Mouse (Mus musculus): ENCODE data around the gene Sema6d. TPM values are rescaled to one million over a fixed set of nuclear protein-coding genes. Genes with fewer than 3 reads are reported as not detected.

Sema6d gene
- total and polyA plus RNA-seq, 2 experiments from 2014 or later, result 31.2 to 90.0 TPM

GRCm38 (mm10) chr2:124523667-124524066 is 433.9 kb downstream of the Sema6d start:
- 92% methylated on average over 6 of the region's 6 CpGs for WGBS

GRCm38 (mm10) chr2:124524167-124524566 is 434.4 kb downstream of the Sema6d start:
- Histone ChIP-seq H3K27ac (no peak overlapping the region), H3K36me3 (ENCODE audit: insufficient read depth, low read length) (no peaks in the 10 kb centered on the region), H3K4me1 (ENCODE audit: insufficient read depth, low read length) (no peaks in the 10 kb centered on the region), H3K9me3 (ENCODE audit: low read length) (no peaks in the 10 kb centered on the region), H3K4me2 (ENCODE audit: low read depth, low read length) (no peak overlapping the region), H3K27me3 (ENCODE audit: insufficient read depth, low read length) (no peaks in the 10 kb centered on the region), H3K4me3 (ENCODE audit: low read length) (no peak overlapping the region), H3K9ac (replicated peaks; ENCODE audit: low read length) (no peak overlapping the region)
- TF ChIP-seq CTCF (IDR thresholded peaks at IDR 0.05; ENCODE audit: low read depth), result no peak
- DNase-seq (ENCODE audit: low spot score), result peak; percentile 56
- 54% methylated on average over 3 of the region's 3 CpGs for whole genome bisulfite sequencing
- peak; percentile 56; the same call in 1 of the 2 replicates for ATAC-seq

More at GRCm38 (mm10) chr2:124523667-124524066, 433.9 kb downstream of the Sema6d start:
- ATAC-seq (no peak), DNase-seq (ENCODE audit: low spot score) (no peak)
- no peak overlapping the region for H3K4me2 ChIP-seq (ENCODE audit: low read depth, low read length)
- H3K9ac ChIP-seq (replicated peaks; ENCODE audit: low read length), result no peak overlapping the region
- no peaks in the 10 kb centered on the region for H3K4me1 ChIP-seq (ENCODE audit: insufficient read depth, low read length)
- H3K27me3 ChIP-seq (ENCODE audit: insufficient read depth, low read length), result no peaks in the 10 kb centered on the region
- H3K27ac ChIP-seq, result no peak overlapping the region
- H3K9me3 ChIP-seq (ENCODE audit: low read length), result no peaks in the 10 kb centered on the region
- H3K36me3 ChIP-seq (ENCODE audit: insufficient read depth, low read length), result no peaks in the 10 kb centered on the region
- no peak for TF ChIP-seq CTCF (IDR thresholded peaks at IDR 0.05; ENCODE audit: low read depth)
- H3K4me3 ChIP-seq (ENCODE audit: low read length), result no peak overlapping the region

GRCm38 (mm10) chr2:124527641-124528040 is 437.9 kb downstream of the Sema6d start:
- H3K27me3 ChIP-seq (ENCODE audit: insufficient read depth, low read length), result no peaks in the 10 kb centered on the region
- 89% methylated on average over 3 of the region's 3 CpGs for WGBS
- H3K4me3 ChIP-seq (ENCODE audit: low read length), result no peak overlapping the region
- no peak overlapping the region for H3K9ac ChIP-seq (replicated peaks; ENCODE audit: low read length)
- H3K4me2 ChIP-seq (ENCODE audit: low read depth, low read length), result no peak overlapping the region
- H3K4me1 ChIP-seq (ENCODE audit: insufficient read depth, low read length), result no peaks in the 10 kb centered on the region
- H3K36me3 ChIP-seq (ENCODE audit: insufficient read depth, low read length), result no peaks in the 10 kb centered on the region
- TF ChIP-seq CTCF (IDR thresholded peaks at IDR 0.05; ENCODE audit: low read depth), result no peak
- DNase-seq (ENCODE audit: low spot score), result no peak
- H3K27ac ChIP-seq, result no peak overlapping the region
- H3K9me3 ChIP-seq (ENCODE audit: low read length), result no peaks in the 10 kb centered on the region
- ATAC-seq, result no peak

GRCm38 (mm10) chr2:124530441-124530840 is 440.7 kb downstream of the Sema6d start:
- no peaks in the 10 kb centered on the region for H3K27me3 ChIP-seq (ENCODE audit: insufficient read depth, low read length)

GRCm38 (mm10) chr2:124531062-124531461 is 441.3 kb downstream of the Sema6d start:
- no peaks in the 10 kb centered on the region for H3K4me1 ChIP-seq (ENCODE audit: insufficient read depth, low read length)
- H3K27me3 ChIP-seq (ENCODE audit: insufficient read depth, low read length), result no peaks in the 10 kb centered on the region
- H3K36me3 ChIP-seq (ENCODE audit: insufficient read depth, low read length), result no peaks in the 10 kb centered on the region
- ATAC-seq (no peak), DNase-seq (ENCODE audit: low spot score) (no peak)
- no peak overlapping the region for H3K9ac ChIP-seq (replicated peaks; ENCODE audit: low read length)
- TF ChIP-seq CTCF (IDR thresholded peaks at IDR 0.05; ENCODE audit: low read depth), result no peak
- no peak overlapping the region for H3K4me3 ChIP-seq (ENCODE audit: low read length)
- no peaks in the 10 kb centered on the region for H3K9me3 ChIP-seq (ENCODE audit: low read length)
- 67% methylated on average over 4 of the region's 4 CpGs for WGBS
- H3K4me2 ChIP-seq (ENCODE audit: low read depth, low read length), result no peak overlapping the region
- no peak overlapping the region; the same call in 1 of the 2 replicates for H3K27ac ChIP-seq

More at GRCm38 (mm10) chr2:124530441-124530840, 440.7 kb downstream of the Sema6d start:
- WGBS, result 54% methylated on average over 2 of the region's 2 CpGs
- no peak overlapping the region for H3K4me3 ChIP-seq (ENCODE audit: low read length)
- H3K4me1 ChIP-seq (ENCODE audit: insufficient read depth, low read length), result no peaks in the 10 kb centered on the region
- no peak overlapping the region; the same call in 1 of the 2 replicates for H3K27ac ChIP-seq
- H3K9ac ChIP-seq (replicated peaks; ENCODE audit: low read length), result no peak overlapping the region
- TF ChIP-seq CTCF (IDR thresholded peaks at IDR 0.05; ENCODE audit: low read depth), result no peak
- H3K4me2 ChIP-seq (ENCODE audit: low read depth, low read length), result no peak overlapping the region
- peak; percentile 53; the same call in 1 of the 2 replicates for ATAC-seq
- H3K36me3 ChIP-seq (ENCODE audit: insufficient read depth, low read length), result no peaks in the 10 kb centered on the region
- peak; percentile 67 for DNase-seq (ENCODE audit: low spot score)
- H3K9me3 ChIP-seq (ENCODE audit: low read length), result no peaks in the 10 kb centered on the region

GRCm38 (mm10) chr2:124532906-124533305 is 443.1 kb downstream of the Sema6d start:
- Histone ChIP-seq H3K4me1 (ENCODE audit: insufficient read depth, low read length) (no peaks in the 10 kb centered on the region), H3K27me3 (ENCODE audit: insufficient read depth, low read length) (no peaks in the 10 kb centered on the region)
- no peak for TF ChIP-seq CTCF (IDR thresholded peaks at IDR 0.05; ENCODE audit: low read depth)

GRCm38 (mm10) chr2:124533602-124534001 is 443.8 kb downstream of the Sema6d start:
- H3K36me3 ChIP-seq (ENCODE audit: insufficient read depth, low read length), result no peaks in the 10 kb centered on the region
- 85% methylated on average over 6 of the region's 6 CpGs for WGBS
- no peaks in the 10 kb centered on the region for H3K27me3 ChIP-seq (ENCODE audit: insufficient read depth, low read length)
- no peaks in the 10 kb centered on the region for H3K9me3 ChIP-seq (ENCODE audit: low read length)
- no peak overlapping the region for H3K4me2 ChIP-seq (ENCODE audit: low read depth, low read length)
- H3K4me1 ChIP-seq (ENCODE audit: insufficient read depth, low read length), result no peaks in the 10 kb centered on the region
- no peak for DNase-seq (ENCODE audit: low spot score)
- no peak overlapping the region for H3K4me3 ChIP-seq (ENCODE audit: low read length)
- H3K27ac ChIP-seq, result no peak overlapping the region
- no peak for ATAC-seq
- H3K9ac ChIP-seq (replicated peaks; ENCODE audit: low read length), result no peak overlapping the region
- TF ChIP-seq CTCF (IDR thresholded peaks at IDR 0.05; ENCODE audit: low read depth), result no peak

More at GRCm38 (mm10) chr2:124532906-124533305, 443.1 kb downstream of the Sema6d start:
- Histone ChIP-seq H3K9ac (replicated peaks; ENCODE audit: low read length) (no peak overlapping the region), H3K4me2 (ENCODE audit: low read depth, low read length) (no peak overlapping the region), H3K27ac (no peak overlapping the region), H3K36me3 (ENCODE audit: insufficient read depth, low read length) (no peaks in the 10 kb centered on the region), H3K9me3 (ENCODE audit: low read length) (no peaks in the 10 kb centered on the region), H3K4me3 (ENCODE audit: low read length) (no peak overlapping the region)
- WGBS, result 84% methylated on average over 3 of the region's 3 CpGs
- ATAC-seq (no peak), DNase-seq (ENCODE audit: low spot score) (no peak)

Measured in hindbrain, postnatal 0 days (tissue).